Mouse (Mus musculus) lung, postnatal 0 days (tissue): ENCODE measurements around the gene Shroom3.

ENCODE experiments used
- CTCF ChIP-seq: IDR thresholded peaks from 2 replicates; pipeline ENCODE4 v1.5.1; 2016; ENCODE audit warnings: antibody characterized with exemption, mild to moderate bottlenecking
- EP300 ChIP-seq: IDR thresholded peaks from 2 replicates; pipeline ENCODE4 v1.6.1; 2016; ENCODE audit warnings: antibody characterized with exemption, mild to moderate bottlenecking, control low read depth

DNA sequence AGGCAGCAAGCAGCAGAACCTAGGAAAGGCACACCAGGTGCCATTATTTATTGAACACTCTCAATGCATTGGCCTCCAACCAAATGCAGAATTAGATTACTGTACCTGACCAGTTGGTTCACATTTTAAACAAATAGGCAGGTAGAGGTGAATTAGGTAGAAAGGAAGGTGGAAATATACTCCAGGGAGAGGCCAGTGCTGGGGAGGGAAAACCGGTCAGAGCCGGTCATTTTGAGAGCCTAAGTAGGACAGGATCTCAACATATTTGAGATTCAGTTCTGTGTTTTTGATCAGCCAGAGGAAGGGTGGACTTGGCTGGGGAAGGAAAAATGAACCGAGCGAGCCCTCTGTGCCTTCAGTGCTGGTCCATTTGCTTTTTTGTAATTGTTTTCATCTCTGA is 175.3 kb downstream of the Shroom3 start:
- TF ChIP-seq EP300: no peak
- no peak for TF ChIP-seq CTCF
